Mouse (Mus musculus): ENCODE results near the gene Gm20604. TPM values are rescaled to one million over a fixed set of nuclear protein-coding genes. Genes with fewer than 3 reads are reported as not detected.
A peak's percentile ranks its signal among the peaks of the same experiment; 100 is the strongest.

Gm20604 gene
- 32.6 and 36.8 TPM in 2 replicates for polyA plus RNA-seq (2016; fragmentation: Nextera tagmentation; extraction: Ambion mirVana)

DNA sequence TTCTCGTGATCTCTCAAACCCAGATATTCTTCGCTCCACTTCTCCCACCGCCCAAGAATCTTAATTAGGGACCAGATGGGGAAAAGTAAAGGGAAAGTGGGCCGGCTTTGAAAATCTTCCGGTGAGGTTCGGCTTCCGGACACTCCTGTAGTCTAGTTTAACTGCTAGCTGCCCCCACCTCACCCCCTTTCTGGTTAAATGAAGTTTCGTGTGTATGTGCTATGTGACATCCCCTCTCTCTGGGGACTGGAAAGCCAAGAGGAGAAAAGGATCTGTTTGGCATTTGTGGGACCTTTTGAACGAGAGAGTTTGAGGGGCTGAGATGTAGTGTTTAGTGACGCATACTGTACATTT is at the start of gene Gm20604:
Gene Gm20604 (minus strand): TSS at position 270 of the 354 bp plus-strand sequence.
- Histone ChIP-seq H3K9me3 (no peaks in the 10 kb centered on the region), H3K9ac (replicated peaks) (peak within 1 kb of the TSS; percentile 80), H3K36me3 (peaks cover 17% of the 10 kb centered on the region), H3K27ac (replicated peaks) (peak within 1 kb of the TSS; percentile 91), H3K4me3 (peak within 1 kb of the TSS; percentile 86), H3K4me2 (replicated peaks) (peak within 1 kb of the TSS; percentile 94), H3K4me1 (peaks cover 24% of the 10 kb centered on the region), H3K27me3 (no peaks in the 10 kb centered on the region)
- ATAC-seq (ENCODE audit: low FRiP score, low read depth): no peak
- WGBS: under 1% methylated on average over 10 of the region's 10 CpGs

- H3K4me1 ChIP-seq: no peaks in the 10 kb centered on the region
- ATAC-seq (ENCODE audit: low FRiP score, low read depth): no peak
- no peak overlapping the region for H3K9ac ChIP-seq (replicated peaks)
- 90% methylated on average over 2 of the region's 2 CpGs for WGBS
- no peak overlapping the region for H3K4me2 ChIP-seq (replicated peaks)
- no peak overlapping the region for H3K27ac ChIP-seq (replicated peaks)
- H3K9me3 ChIP-seq: no peaks in the 10 kb centered on the region
- H3K36me3 ChIP-seq: peaks cover 10% of the 10 kb centered on the region; the same call in 1 of the 2 replicates
- no peak overlapping the region for H3K4me3 ChIP-seq
- no peaks in the 10 kb centered on the region for H3K27me3 ChIP-seq
Measured at GRCm38 (mm10) chr12:102799528-102799927, 41.1 kb upstream of the Gm20604 start.

GRCm38 (mm10) chr12:102787927-102788326 is 29.5 kb upstream of the Gm20604 start:
- Histone ChIP-seq H3K9me3 (no peaks in the 10 kb centered on the region), H3K4me1 (no peaks in the 10 kb centered on the region), H3K27ac (replicated peaks) (no peak overlapping the region), H3K9ac (replicated peaks) (no peak overlapping the region), H3K36me3 (peaks cover 76% of the 10 kb centered on the region), H3K4me3 (no peak overlapping the region), H3K27me3 (no peaks in the 10 kb centered on the region), H3K4me2 (replicated peaks) (no peak overlapping the region)
- WGBS: 92% methylated on average over 7 of the region's 7 CpGs
- no peak for ATAC-seq (ENCODE audit: low FRiP score, low read depth)

GRCm38 (mm10) chr12:102785593-102785985 is 27.1 kb upstream of the Gm20604 start:
- Histone ChIP-seq H3K4me1 (no peaks in the 10 kb centered on the region), H3K36me3 (peaks cover 54% of the 10 kb centered on the region), H3K9ac (replicated peaks) (no peak overlapping the region), H3K27me3 (no peaks in the 10 kb centered on the region), H3K4me3 (no peak overlapping the region), H3K9me3 (no peaks in the 10 kb centered on the region), H3K27ac (replicated peaks) (no peak overlapping the region), H3K4me2 (replicated peaks) (no peak overlapping the region)
- ATAC-seq (ENCODE audit: low FRiP score, low read depth): no peak
- WGBS: 87% methylated on average over 5 of the region's 5 CpGs

DNA sequence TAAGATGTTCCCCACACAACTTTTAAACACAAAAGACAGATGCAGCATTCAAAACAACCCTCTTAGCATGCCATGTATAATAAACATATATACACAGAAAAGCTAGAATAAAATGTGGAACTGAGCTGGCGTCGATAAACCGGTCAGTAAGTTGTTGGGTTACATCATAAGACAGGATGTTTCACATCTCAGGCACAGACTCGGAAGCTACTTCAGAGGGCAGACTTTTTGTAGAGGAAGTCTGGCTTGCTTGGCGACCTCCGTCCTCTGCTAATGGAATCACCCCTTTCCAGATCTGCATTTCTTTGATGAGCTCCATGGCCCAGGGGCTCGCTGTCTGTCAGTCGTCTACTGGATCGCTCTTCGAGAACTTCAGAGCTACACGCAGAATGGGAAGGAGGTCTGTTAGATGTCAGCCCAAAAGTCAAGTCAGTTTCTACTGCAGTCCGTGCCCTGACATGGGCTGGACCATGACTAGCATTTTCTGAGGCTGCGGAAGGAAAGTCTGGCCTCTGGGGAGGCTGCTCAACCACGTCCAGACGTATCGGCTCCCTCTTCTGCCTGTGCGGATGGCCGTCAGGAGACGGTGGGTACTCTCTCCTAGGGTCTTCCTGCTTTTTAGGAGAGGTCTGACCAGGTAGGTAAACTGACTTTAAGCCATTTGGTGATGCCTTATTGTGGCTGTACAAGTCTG is 26.6 kb upstream of the Gm20604 start:
- WGBS: 90% methylated on average over 19 of the region's 19 CpGs
- Histone ChIP-seq H3K4me3 (no peak overlapping the region), H3K9ac (replicated peaks) (no peak overlapping the region), H3K27ac (replicated peaks) (no peak overlapping the region), H3K9me3 (no peaks in the 10 kb centered on the region), H3K36me3 (peaks cover 49% of the 10 kb centered on the region), H3K4me2 (replicated peaks) (no peak overlapping the region), H3K4me1 (no peaks in the 10 kb centered on the region), H3K27me3 (no peaks in the 10 kb centered on the region)
- no peak for ATAC-seq (ENCODE audit: low FRiP score, low read depth)

- WGBS: 91% methylated on average over 5 of the region's 5 CpGs
- H3K4me3 ChIP-seq: no peak overlapping the region
Measured at GRCm38 (mm10) chr12:102782841-102783240, 24.4 kb upstream of the Gm20604 start.

GRCm38 (mm10) chr12:102779452-102779851 is 21.0 kb upstream of the Gm20604 start:
- H3K4me2 ChIP-seq (replicated peaks): no peak overlapping the region
- 59% methylated on average over 3 of the region's 3 CpGs for WGBS
- H3K36me3 ChIP-seq: peaks cover 40% of the 10 kb centered on the region

More at GRCm38 (mm10) chr12:102782841-102783240, 24.4 kb upstream of the Gm20604 start:
- no peaks in the 10 kb centered on the region for H3K9me3 ChIP-seq
- ATAC-seq (ENCODE audit: low FRiP score, low read depth): no peak
- no peak overlapping the region for H3K27ac ChIP-seq (replicated peaks)
- no peaks in the 10 kb centered on the region for H3K4me1 ChIP-seq
- H3K36me3 ChIP-seq: peaks cover 37% of the 10 kb centered on the region
- H3K27me3 ChIP-seq: no peaks in the 10 kb centered on the region
- H3K4me2 ChIP-seq (replicated peaks): no peak overlapping the region
- H3K9ac ChIP-seq (replicated peaks): no peak overlapping the region

DNA sequence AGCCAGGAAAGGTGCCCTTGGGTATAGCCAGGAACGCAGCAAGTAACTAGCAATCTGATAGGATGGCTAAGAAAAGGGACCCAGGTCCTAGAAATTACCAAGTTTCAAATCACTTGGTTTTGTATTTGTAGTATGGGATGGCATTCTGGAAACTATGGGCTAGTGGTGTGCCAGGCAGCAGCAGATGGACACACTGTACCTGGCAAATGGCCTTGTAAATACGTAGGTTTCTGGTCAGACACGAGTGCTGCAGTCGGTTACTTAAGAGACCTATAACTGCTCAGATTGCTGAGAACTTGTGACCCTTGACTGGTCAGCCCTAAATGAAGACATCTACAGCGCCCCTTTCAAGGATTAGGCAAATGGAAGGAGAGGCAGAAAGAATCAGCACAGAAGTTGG is 19.7 kb upstream of the Gm20604 start:
- H3K4me3 ChIP-seq: no peak overlapping the region
- H3K9ac ChIP-seq (replicated peaks): no peak overlapping the region
- H3K4me2 ChIP-seq (replicated peaks): no peak overlapping the region
- H3K36me3 ChIP-seq: peaks cover 43% of the 10 kb centered on the region
- no peaks in the 10 kb centered on the region for H3K27me3 ChIP-seq
- no peaks in the 10 kb centered on the region for H3K9me3 ChIP-seq
- no peak for ATAC-seq (ENCODE audit: low FRiP score, low read depth)
- no peak overlapping the region for H3K27ac ChIP-seq (replicated peaks)
- H3K4me1 ChIP-seq: no peaks in the 10 kb centered on the region
- 77% methylated on average over 5 of the region's 5 CpGs for WGBS

More at GRCm38 (mm10) chr12:102779452-102779851, 21.0 kb upstream of the Gm20604 start:
- H3K27ac ChIP-seq (replicated peaks): no peak overlapping the region
- H3K9me3 ChIP-seq: no peaks in the 10 kb centered on the region
- H3K27me3 ChIP-seq: no peaks in the 10 kb centered on the region
- H3K4me1 ChIP-seq: no peaks in the 10 kb centered on the region
- no peak overlapping the region for H3K4me3 ChIP-seq
- H3K9ac ChIP-seq (replicated peaks): no peak overlapping the region
- ATAC-seq (ENCODE audit: low FRiP score, low read depth): 0 out of 2 replicates have a peak, but pooled peaks have one; percentile 41

- 94% methylated on average over 14 of the region's 14 CpGs for WGBS
- Histone ChIP-seq H3K9ac (replicated peaks) (no peak overlapping the region), H3K4me2 (replicated peaks) (no peak overlapping the region), H3K36me3 (peaks cover 64% of the 10 kb centered on the region), H3K27ac (replicated peaks) (no peak overlapping the region), H3K4me3 (no peak overlapping the region), H3K9me3 (no peaks in the 10 kb centered on the region), H3K4me1 (no peaks in the 10 kb centered on the region), H3K27me3 (no peaks in the 10 kb centered on the region)
- no peak for ATAC-seq (ENCODE audit: low FRiP score, low read depth)
Measured at GRCm38 (mm10) chr12:102776035-102776434, 17.6 kb upstream of the Gm20604 start.

- Histone ChIP-seq H3K27me3 (no peaks in the 10 kb centered on the region), H3K4me1 (no peaks in the 10 kb centered on the region), H3K9ac (replicated peaks) (no peak overlapping the region), H3K4me3 (no peak overlapping the region), H3K27ac (replicated peaks) (no peak overlapping the region), H3K9me3 (no peaks in the 10 kb centered on the region), H3K36me3 (peaks cover 91% of the 10 kb centered on the region), H3K4me2 (replicated peaks) (no peak overlapping the region)
- ATAC-seq (ENCODE audit: low FRiP score, low read depth): no peak
- 97% methylated on average over 5 of the region's 5 CpGs for WGBS
Measured at GRCm38 (mm10) chr12:102772676-102773075, 14.2 kb upstream of the Gm20604 start.

- Histone ChIP-seq H3K4me3 (no peak overlapping the region), H3K9me3 (no peaks in the 10 kb centered on the region), H3K4me1 (no peaks in the 10 kb centered on the region), H3K36me3 (peaks cover 89% of the 10 kb centered on the region), H3K27ac (replicated peaks) (no peak overlapping the region), H3K27me3 (no peaks in the 10 kb centered on the region), H3K9ac (replicated peaks) (no peak overlapping the region), H3K4me2 (replicated peaks) (no peak overlapping the region)
- ATAC-seq (ENCODE audit: low FRiP score, low read depth): no peak
- 98% methylated on average over 8 of the region's 8 CpGs for WGBS
Measured at GRCm38 (mm10) chr12:102771601-102772000, 13.1 kb upstream of the Gm20604 start.

GRCm38 (mm10) chr12:102769000-102769399 is 10.5 kb upstream of the Gm20604 start:
- no peaks in the 10 kb centered on the region for H3K4me1 ChIP-seq
- no peak overlapping the region for H3K4me2 ChIP-seq (replicated peaks)
- H3K27me3 ChIP-seq: no peaks in the 10 kb centered on the region
- no peaks in the 10 kb centered on the region for H3K9me3 ChIP-seq
- H3K9ac ChIP-seq (replicated peaks): no peak overlapping the region
- ATAC-seq (ENCODE audit: low FRiP score, low read depth): no peak
- peaks cover 87% of the 10 kb centered on the region for H3K36me3 ChIP-seq
- H3K4me3 ChIP-seq: no peak overlapping the region
- H3K27ac ChIP-seq (replicated peaks): no peak overlapping the region
- WGBS: 91% methylated on average over 4 of the region's 4 CpGs

DNA sequence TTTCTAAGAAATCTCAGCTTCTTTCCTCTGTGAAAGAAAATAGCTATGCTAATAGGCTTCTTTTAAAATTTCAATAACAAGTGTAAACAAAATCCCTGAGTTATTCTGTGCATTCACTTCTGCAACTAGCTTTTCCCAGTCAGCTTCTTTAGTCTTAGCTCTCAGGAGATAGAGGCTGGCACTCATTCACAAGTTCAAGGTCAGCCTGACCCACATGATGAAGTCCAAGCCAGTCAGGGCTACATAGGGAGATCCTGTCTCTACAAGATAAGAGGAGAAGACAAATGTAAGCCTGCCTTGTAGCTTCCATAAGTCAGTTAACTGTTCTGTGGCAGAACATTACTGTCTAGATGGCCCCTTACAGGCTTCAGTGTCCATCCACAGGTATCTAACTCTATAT is 5.2 kb upstream of the Gm20604 start:
- Histone ChIP-seq H3K36me3 (peaks cover 49% of the 10 kb centered on the region), H3K9ac (replicated peaks) (no peak overlapping the region), H3K27ac (replicated peaks) (no peak overlapping the region), H3K4me1 (peaks cover 11% of the 10 kb centered on the region), H3K4me3 (no peak overlapping the region), H3K9me3 (no peaks in the 10 kb centered on the region), H3K4me2 (replicated peaks) (no peak overlapping the region), H3K27me3 (no peaks in the 10 kb centered on the region)
- no peak for ATAC-seq (ENCODE audit: low FRiP score, low read depth)
